Mouse (Mus musculus) intestine, embryonic 14.5 days (tissue): ENCODE data around the gene Tulp4. TPM values are rescaled to one million over a fixed set of nuclear protein-coding genes. Genes with fewer than 3 reads are reported as not detected.

Experiments
- microRNA-seq: library from miRNA; unstranded; fragments of <30 nt; microRNA quantifications from one replicate; pipeline ENCODE4, GENCODE M21; 2016
- polyA plus RNA-seq: library from polyadenylated mRNA; unstranded; fragments of >200 nt; fragmentation: Nextera tagmentation; extraction: Ambion mirVana; gene quantifications from 2 replicates; pipeline ENCODE4 v1.2.1, GENCODE M21; 2014

Gene Tulp4
- polyA plus RNA-seq, 1 experiment from 2014 or later = 83.6 TPM

Small RNA genes within 50 kb of the gene (microRNA-seq; reads per million reads assigned to microRNA genes)
- gene Gm22774 = not detected

Other genes with a start within 250 kb of the Tulp4 start
- gene Synj2, start 165.2 kb upstream of the Tulp4 start, polyA plus RNA-seq = 9.0 and 10.0 TPM in 2 replicates
- gene Serac1, start 26.7 kb upstream of the Tulp4 start, polyA plus RNA-seq = 5.1 and 5.4 TPM in 2 replicates
- 154 and 161 TPM in 2 replicates for gene Gtf2h5, start 26.7 kb upstream of the Tulp4 start, polyA plus RNA-seq
- 23.0 and 23.7 TPM in 2 replicates for gene Tmem181a, start 150.4 kb downstream of the Tulp4 start, polyA plus RNA-seq
- gene Dynlt1a, start 211.1 kb downstream of the Tulp4 start, polyA plus RNA-seq = 16.4 and 20.3 TPM in 2 replicates